Mouse (Mus musculus) midbrain, embryonic 12.5 days (tissue): ENCODE results near the gene Fadd. TPM values are rescaled to one million over a fixed set of nuclear protein-coding genes. Genes with fewer than 3 reads are reported as not detected.

ENCODE experiments used
- ATAC-seq: fragments of 200-750 bp; cut with Nextera tagmentation; 2 replicates; pipeline ENCODE4 v1.8.0; 2017; ENCODE audit warnings: low read depth, moderate TSS enrichment, moderate library complexity; ENCODE audit not compliant: low FRiP score
- H3K27ac ChIP-seq: fragments of 300-500 bp; sonication (generic); replicated peaks from 2 replicates; pipeline ENCODE4 v1.5.1; 2016; ENCODE audit warnings: mild to moderate bottlenecking
- H3K27me3 ChIP-seq: fragments of 300-500 bp; sonication (generic); 2 replicates; pipeline ENCODE4 v1.6.1; 2016; ENCODE audit warnings: mild to moderate bottlenecking
- H3K36me3 ChIP-seq: fragments of 300-500 bp; sonication (generic); 2 replicates; pipeline ENCODE4 v1.6.1; 2016
- H3K4me1 ChIP-seq: fragments of 300-500 bp; sonication (generic); 2 replicates; pipeline ENCODE4 v1.6.1; 2016
- H3K4me2 ChIP-seq: fragments of 300-500 bp; sonication (generic); replicated peaks from 2 replicates; pipeline ENCODE4 v1.6.1; 2016; ENCODE audit warnings: mild to moderate bottlenecking, moderate library complexity
- H3K4me3 ChIP-seq: fragments of 300-500 bp; sonication (generic); 2 replicates; pipeline ENCODE4 v1.5.1; 2016; ENCODE audit warnings: mild to moderate bottlenecking
- H3K9ac ChIP-seq: fragments of 300-500 bp; sonication (generic); replicated peaks from 2 replicates; pipeline ENCODE4 v1.6.1; 2016; ENCODE audit warnings: mild to moderate bottlenecking, moderate library complexity
- H3K9me3 ChIP-seq: fragments of 300-500 bp; sonication (generic); 2 replicates; pipeline ENCODE4 v1.6.1; 2016; ENCODE audit warnings: mild to moderate bottlenecking
- WGBS: fragments of 180-500 bp; shearing (Covaris S2); methylation state at CpG from one replicate; pipeline ENCODE4 v1.1.7; 2016; 5-methylcytosine and 5-hydroxymethylcytosine counted together
- polyA plus RNA-seq: library from polyadenylated mRNA; unstranded; fragments of >200 nt; fragmentation: Nextera tagmentation; extraction: Ambion mirVana; gene quantifications from 2 replicates; pipeline ENCODE4 v1.2.1, GENCODE M21; 2016

Gene Fadd
- polyA plus RNA-seq, 1 experiment from 2014 or later, result 7.9 TPM

DNA sequence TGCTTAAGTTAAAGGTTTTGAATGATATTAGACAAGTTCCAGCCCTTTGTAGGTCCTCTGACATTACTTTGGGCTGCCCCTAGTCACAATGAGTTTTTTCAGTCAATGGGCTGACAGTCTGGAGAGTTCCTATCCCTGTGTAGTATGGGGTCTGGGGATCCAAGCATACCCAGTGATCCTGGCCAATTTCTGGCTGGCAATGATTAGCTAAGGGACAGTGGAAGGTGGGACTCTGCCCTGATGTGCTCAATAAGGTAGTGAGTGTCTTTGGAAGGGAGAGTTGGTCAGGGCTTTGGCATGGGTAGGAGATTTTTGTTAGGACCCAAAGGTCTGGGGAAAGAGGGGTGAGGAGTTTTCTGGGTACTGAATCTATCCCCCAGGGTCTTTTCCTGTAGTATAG is 10.7 kb downstream of the Fadd start:
- Histone ChIP-seq H3K27me3 (peaks cover 8% of the 10 kb centered on the region; the same call in 1 of the 2 replicates), H3K9me3 (no peaks in the 10 kb centered on the region), H3K27ac (no peak overlapping the region), H3K36me3 (no peaks in the 10 kb centered on the region), H3K4me1 (no peaks in the 10 kb centered on the region), H3K4me3 (no peak overlapping the region), H3K4me2 (no peak overlapping the region), H3K9ac (no peak overlapping the region)
- ATAC-seq, result no peak

DNA sequence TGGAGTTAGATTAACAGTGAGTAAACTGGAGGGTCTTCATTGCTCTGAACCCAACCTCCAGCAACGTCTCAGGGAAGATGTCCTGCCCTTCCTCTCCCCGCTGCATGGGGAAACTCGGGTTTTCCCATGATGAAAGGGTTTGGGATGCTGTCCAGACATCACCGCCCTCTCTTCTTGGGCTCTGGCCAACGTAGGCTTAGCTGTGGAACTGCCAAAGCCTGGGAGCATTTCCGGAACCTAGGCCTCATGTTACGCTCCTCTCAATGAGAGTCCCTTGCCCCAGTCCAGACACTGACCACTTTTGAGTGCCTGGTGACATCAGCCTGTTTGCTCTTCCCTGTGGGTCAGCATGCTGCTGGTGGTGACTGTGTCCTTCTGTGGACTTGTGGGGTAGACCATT is 12.8 kb downstream of the Fadd start:
- no peak overlapping the region for H3K27ac ChIP-seq
- H3K9me3 ChIP-seq, result no peaks in the 10 kb centered on the region
- H3K36me3 ChIP-seq, result no peaks in the 10 kb centered on the region
- H3K4me1 ChIP-seq, result no peaks in the 10 kb centered on the region
- peaks cover 22% of the 10 kb centered on the region; the same call in 1 of the 2 replicates for H3K27me3 ChIP-seq
- WGBS, result 91% methylated on average over 7 of the region's 7 CpGs
- H3K4me3 ChIP-seq, result no peak overlapping the region
- no peak for ATAC-seq
- no peak overlapping the region for H3K4me2 ChIP-seq
- no peak overlapping the region for H3K9ac ChIP-seq

DNA sequence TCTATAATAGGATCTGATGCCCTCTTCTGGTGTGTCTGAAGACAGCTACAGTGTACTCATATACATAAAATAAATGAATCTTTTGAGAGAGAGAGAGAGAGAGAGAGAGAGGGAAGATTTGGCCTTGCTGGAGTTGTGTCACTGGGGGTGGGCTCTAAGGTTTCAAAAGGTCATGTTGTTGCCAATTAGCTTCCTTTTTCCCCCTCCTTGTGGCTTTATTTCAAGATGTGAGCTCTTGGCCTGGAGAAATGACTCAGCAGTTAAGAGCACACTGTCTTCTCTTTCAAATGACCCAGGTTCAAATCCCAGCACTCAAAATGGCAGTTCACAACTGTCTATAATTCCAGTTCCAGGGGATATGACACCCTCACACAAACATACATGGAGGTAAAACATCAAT is 14.2 kb downstream of the Fadd start:
- no peak for ATAC-seq
- Histone ChIP-seq H3K27ac (no peak overlapping the region), H3K4me3 (no peak overlapping the region), H3K9ac (no peak overlapping the region), H3K4me2 (no peak overlapping the region), H3K4me1 (no peaks in the 10 kb centered on the region), H3K27me3 (peaks cover 33% of the 10 kb centered on the region), H3K9me3 (no peaks in the 10 kb centered on the region), H3K36me3 (no peaks in the 10 kb centered on the region)

DNA sequence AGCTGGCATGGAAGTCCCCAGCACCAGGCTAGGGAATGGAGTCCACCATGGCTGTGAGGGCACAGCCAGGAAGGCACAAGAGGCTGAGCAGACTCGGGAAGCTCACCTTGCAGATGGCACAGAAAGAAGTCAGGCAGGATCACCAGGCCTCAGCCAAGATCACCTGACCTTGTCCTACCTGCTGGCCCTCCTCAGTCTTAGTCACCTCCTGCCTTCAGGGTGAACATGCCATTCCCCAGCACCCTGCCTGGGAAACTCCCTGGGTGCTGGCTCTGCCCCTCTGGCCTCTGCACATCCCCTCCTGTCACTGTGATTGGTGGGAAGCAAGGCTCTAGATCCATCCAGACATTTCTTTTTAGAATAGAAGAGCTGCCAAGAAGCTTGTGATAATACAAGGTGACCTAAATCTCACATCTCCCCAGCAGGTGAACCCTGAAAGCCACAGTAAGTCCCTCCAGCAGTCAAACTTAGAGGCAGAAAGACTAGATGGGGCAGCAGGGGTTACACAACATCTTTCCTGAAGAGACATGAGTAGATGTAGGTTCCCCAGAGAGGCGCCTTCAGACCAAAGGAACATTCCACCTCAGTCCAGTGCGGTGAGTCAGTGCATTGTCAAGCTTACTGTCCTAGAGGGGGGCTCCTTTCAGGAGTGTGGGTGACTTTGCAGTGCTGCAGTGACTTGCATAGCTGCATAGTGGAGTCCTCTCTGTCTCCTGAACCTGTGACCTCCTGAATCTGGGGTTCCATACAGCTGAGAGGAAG is 15.2 kb downstream of the Fadd start:
- Histone ChIP-seq H3K9me3 (no peaks in the 10 kb centered on the region), H3K27ac (no peak overlapping the region), H3K4me2 (no peak overlapping the region), H3K4me1 (peaks cover 2% of the 10 kb centered on the region; the same call in 1 of the 2 replicates), H3K27me3 (peaks cover 33% of the 10 kb centered on the region), H3K36me3 (no peaks in the 10 kb centered on the region), H3K9ac (no peak overlapping the region), H3K4me3 (no peak overlapping the region)
- no peak for ATAC-seq
- WGBS, result 66% methylated on average over 3 of the region's 3 CpGs

DNA sequence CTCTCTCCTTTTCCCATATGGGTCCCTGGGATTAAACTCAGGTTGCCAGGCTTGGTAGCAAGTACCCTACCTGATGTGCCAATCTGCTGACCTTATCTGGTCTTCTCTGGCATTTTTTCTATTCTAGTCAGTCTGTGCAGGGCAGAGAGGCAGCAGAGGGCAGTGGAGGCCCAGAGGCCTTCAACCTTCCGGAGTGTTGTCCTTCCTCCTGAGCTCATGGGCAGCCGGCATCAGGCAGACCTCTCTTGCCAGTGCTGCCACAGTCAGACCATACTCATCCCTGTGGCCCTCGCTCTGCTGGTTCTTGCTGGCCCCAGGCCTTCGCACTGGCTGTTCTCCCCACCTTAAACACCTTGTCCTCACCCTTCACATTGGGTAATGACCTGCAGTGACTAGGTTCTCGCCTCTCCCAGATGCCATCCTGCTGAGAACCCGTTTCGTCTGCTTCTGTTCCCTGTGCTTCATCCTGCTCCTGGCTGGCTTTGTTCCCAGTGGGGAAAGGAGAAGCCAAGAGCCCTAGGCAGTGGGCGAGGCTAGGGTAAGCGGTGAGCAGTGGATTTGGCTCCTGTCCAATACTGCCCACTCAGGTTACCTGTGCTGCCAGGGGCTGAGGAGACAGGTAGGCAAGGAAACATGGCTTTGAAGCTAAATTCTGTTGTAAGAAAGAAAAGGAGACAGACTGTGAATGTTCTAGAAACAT is 18.7 kb downstream of the Fadd start:
- no peaks in the 10 kb centered on the region for H3K9me3 ChIP-seq
- ATAC-seq, result no peak
- peaks cover 4% of the 10 kb centered on the region; the same call in 1 of the 2 replicates for H3K4me1 ChIP-seq
- no peak overlapping the region for H3K9ac ChIP-seq
- H3K4me3 ChIP-seq, result no peak overlapping the region
- 63% methylated on average over 9 of the region's 9 CpGs for WGBS
- H3K36me3 ChIP-seq, result no peaks in the 10 kb centered on the region
- H3K4me2 ChIP-seq, result no peak overlapping the region
- no peak overlapping the region for H3K27ac ChIP-seq
- H3K27me3 ChIP-seq, result peaks cover 33% of the 10 kb centered on the region

DNA sequence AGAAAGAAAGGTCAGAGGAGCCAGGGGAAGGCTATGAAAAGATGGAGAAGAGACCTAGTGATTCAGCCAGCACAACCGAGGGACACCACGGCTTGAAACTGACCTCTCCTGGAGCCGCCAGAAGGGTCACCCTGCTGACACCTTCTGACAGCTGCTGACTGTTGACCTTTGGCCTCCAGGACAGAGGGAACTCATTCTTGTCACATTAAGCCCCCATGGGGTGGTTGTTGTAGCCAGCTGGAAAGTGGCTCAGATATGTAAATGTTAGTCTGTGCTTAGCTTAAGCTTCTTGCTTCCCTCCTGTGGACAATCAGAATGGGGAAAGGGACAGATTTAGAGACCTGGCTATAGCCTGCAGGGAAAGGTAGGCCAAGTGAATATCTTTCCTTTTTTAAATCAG is 20.2 kb downstream of the Fadd start:
- H3K4me2 ChIP-seq, result no peak overlapping the region
- ATAC-seq, result no peak
- no peaks in the 10 kb centered on the region for H3K9me3 ChIP-seq
- no peaks in the 10 kb centered on the region for H3K36me3 ChIP-seq
- WGBS, result 3% methylated on average over 3 of the region's 3 CpGs
- H3K27ac ChIP-seq, result no peak overlapping the region
- peaks cover 4% of the 10 kb centered on the region; the same call in 1 of the 2 replicates for H3K4me1 ChIP-seq
- H3K9ac ChIP-seq, result no peak overlapping the region
- peaks cover 28% of the 10 kb centered on the region for H3K27me3 ChIP-seq
- no peak overlapping the region for H3K4me3 ChIP-seq

DNA sequence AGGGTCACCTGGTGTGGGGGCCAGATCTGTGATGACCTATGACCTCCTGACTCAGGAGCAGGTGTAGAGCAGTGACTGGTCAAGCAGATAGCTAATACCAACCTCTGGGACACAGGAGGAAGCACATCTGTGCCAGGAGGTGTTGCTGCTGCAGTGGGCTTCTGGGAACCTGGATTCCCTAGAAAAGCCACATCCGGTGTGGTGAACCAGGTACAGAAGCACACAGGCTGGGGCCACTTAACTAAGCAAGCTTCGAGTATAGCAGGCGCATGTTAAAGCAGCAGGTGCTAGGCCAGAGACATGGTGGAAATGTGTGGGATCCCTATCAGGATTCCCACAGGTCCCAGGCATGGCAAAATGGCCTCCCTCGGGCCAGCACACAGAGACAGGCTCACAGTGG is 21.7 kb downstream of the Fadd start:
- ATAC-seq, result no peak

DNA sequence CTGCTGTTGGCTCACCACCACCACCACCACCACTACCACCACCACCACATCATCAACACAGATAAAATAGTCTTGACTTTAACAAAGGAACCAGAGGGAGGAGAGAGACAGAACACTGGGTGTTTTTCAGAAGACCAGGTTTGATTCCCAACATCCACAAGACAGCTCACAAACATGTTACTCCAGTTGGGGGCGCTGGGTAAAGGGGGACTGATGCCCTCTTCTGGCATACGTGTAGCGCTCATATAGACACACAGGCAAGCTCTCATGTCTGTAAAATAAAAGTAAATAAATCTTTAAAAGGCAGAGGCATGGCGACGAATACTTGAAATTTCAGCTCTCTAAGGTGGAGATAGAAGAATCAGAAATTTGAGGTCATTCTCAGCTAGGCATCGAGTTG is 23.7 kb downstream of the Fadd start:
- ATAC-seq, result no peak
- Histone ChIP-seq H3K9ac (no peak overlapping the region), H3K4me3 (no peak overlapping the region), H3K4me2 (no peak overlapping the region), H3K27ac (no peak overlapping the region), H3K36me3 (no peaks in the 10 kb centered on the region), H3K27me3 (peaks cover 21% of the 10 kb centered on the region), H3K9me3 (no peaks in the 10 kb centered on the region), H3K4me1 (peaks cover 7% of the 10 kb centered on the region; the same call in 1 of the 2 replicates)
- 53% methylated on average over 6 of the region's 6 CpGs for WGBS

More for the DNA sequence above, 21.7 kb downstream of the Fadd start:
- H3K9ac ChIP-seq, result no peak overlapping the region
- no peaks in the 10 kb centered on the region for H3K36me3 ChIP-seq
- H3K27ac ChIP-seq, result no peak overlapping the region
- peaks cover 4% of the 10 kb centered on the region; the same call in 1 of the 2 replicates for H3K4me1 ChIP-seq
- no peak overlapping the region for H3K4me3 ChIP-seq
- H3K27me3 ChIP-seq, result peaks cover 30% of the 10 kb centered on the region
- H3K4me2 ChIP-seq, result no peak overlapping the region
- WGBS, result 83% methylated on average over 4 of the region's 4 CpGs
- no peaks in the 10 kb centered on the region for H3K9me3 ChIP-seq

DNA sequence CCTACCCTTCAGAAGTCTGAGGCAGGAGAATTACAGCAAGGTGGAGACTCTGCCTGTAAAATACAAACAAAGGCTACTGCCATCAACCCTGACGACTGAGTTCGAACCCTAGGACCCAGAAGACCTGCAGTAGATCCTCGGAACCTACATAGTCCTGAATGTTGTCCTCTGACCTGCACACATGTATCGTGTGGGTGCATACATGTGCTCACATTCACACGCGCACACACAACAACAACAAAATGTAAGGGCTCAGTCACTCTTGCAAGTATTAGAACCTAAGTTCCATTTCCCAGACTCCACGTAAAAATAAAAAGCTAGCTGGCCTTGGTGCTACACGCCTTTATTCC is 28.2 kb downstream of the Fadd start:
- peaks cover 31% of the 10 kb centered on the region for H3K36me3 ChIP-seq
- WGBS, result 29% methylated on average over 8 of the region's 8 CpGs
- peak overlapping the region; percentile 75 for H3K4me3 ChIP-seq
- peaks cover 25% of the 10 kb centered on the region for H3K4me1 ChIP-seq
- H3K9me3 ChIP-seq, result no peaks in the 10 kb centered on the region
- H3K27me3 ChIP-seq, result peaks cover 18% of the 10 kb centered on the region
- peak overlapping the region; percentile 83 for H3K4me2 ChIP-seq
- ATAC-seq, result peak; percentile 65; the same call in 1 of the 2 replicates
- H3K27ac ChIP-seq, result peak overlapping the region; percentile 64
- peak overlapping the region; percentile 92 for H3K9ac ChIP-seq

DNA sequence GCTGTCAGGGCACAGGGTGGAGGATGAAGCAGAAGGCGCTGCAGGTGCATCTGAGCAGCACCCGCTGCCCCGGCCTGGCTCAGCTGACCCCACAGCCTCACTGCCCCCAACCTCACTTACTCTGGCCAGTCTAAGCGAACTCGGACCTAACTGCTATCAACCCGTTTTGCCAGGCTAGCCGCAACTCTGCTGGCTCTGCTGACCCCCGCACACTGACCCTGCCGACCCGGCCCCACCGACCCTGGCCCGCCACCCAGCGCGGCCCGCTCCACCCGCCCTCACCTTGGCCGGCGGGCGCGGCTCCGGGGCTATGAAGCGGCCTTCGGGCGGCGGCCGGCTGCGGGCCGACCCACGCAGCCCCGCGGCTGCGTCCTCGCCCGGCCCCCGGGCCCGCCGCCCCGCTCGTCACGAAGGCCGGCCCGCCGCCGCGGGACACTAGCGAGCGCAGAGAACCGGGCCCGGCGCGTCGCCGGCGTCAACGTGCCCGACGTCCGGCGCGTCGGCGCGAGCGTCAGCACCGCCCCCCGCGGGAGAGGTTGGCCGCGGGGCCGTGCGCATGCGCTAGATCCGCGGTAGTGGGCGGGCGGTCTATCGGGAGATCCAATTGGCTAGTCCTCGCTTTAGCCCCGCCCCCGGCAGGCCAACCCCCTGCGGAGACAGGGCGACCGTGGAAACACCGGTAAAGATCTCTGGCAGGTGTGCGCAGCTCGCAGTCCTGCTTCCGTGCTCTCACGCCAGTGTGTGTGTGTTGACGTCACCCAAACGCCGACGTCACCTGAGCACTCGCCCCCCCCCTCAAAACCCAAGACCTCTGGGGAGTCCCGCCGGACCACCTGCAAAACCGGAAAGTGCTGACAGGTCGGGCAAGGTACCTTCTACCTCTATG is 28.8 kb downstream of the Fadd start, which contains the start of gene Ppfia1:
TSS of gene Ppfia1 (minus strand) at position 493 of the 886 bp plus-strand sequence.
- Histone ChIP-seq H3K36me3 (peaks cover 35% of the 10 kb centered on the region), H3K4me1 (peaks cover 25% of the 10 kb centered on the region), H3K4me2 (peak within 1 kb of the TSS; percentile 83), H3K9me3 (no peaks in the 10 kb centered on the region), H3K9ac (peak within 1 kb of the TSS; percentile 92), H3K4me3 (peak within 1 kb of the TSS; percentile 75), H3K27me3 (peaks cover 18% of the 10 kb centered on the region), H3K27ac (peak within 1 kb of the TSS; percentile 64)
- WGBS, result under 1% methylated on average over 97 of the region's 97 CpGs
- ATAC-seq, result peak; percentile 91

DNA sequence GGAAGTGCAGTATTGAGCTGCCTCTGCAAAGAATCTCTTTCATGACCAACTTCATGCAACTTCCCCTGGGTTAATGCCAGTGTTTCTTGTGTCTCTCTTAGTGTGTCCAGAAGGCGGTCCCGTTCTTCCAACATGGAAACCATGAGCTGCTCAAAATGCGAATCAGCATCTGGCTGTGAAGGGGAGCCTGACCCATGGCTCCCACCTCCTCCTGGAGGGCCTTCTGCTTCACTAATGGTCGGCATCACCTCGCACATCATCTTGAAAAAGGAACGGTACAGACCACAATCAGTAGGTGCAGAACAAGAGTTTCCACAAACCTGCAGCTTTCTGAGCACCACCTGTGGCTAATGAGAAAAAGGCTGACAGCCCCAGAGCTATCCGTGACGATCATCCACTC is 30.0 kb downstream of the Fadd start:
- H3K4me3 ChIP-seq, result peak overlapping the region; percentile 75
- WGBS, result 88% methylated on average over 8 of the region's 8 CpGs
- H3K4me1 ChIP-seq, result peaks cover 25% of the 10 kb centered on the region
- no peaks in the 10 kb centered on the region for H3K9me3 ChIP-seq
- H3K27me3 ChIP-seq, result peaks cover 18% of the 10 kb centered on the region
- H3K4me2 ChIP-seq, result peak overlapping the region; percentile 83
- peaks cover 38% of the 10 kb centered on the region for H3K36me3 ChIP-seq
- ATAC-seq, result no peak
- H3K27ac ChIP-seq, result no peak overlapping the region
- peak overlapping the region; percentile 92 for H3K9ac ChIP-seq

DNA sequence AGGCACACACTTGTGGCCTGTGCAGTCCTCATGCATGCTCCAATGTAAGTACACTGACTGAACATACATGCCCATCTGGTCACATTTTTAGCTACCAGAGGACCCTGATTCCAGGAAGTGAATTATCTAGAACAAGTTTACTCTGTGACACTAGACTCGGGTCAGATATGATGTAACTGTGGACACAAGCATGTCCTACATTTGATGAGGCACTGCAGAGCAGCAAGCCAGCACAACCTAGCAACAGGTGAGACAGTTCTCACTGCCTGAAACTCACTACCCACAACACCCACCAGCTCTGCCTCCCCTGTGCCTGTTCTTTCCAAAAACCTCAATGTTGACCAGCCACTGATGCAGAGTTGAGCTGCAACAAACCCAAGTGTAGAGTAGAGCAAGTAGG is 31.5 kb downstream of the Fadd start:
- no peak overlapping the region for H3K9ac ChIP-seq
- H3K9me3 ChIP-seq, result no peaks in the 10 kb centered on the region
- H3K27me3 ChIP-seq, result peaks cover 12% of the 10 kb centered on the region
- H3K4me1 ChIP-seq, result peaks cover 26% of the 10 kb centered on the region
- H3K36me3 ChIP-seq, result peaks cover 42% of the 10 kb centered on the region
- no peak overlapping the region for H3K4me3 ChIP-seq
- H3K27ac ChIP-seq, result no peak overlapping the region
- ATAC-seq, result no peak
- WGBS, result 100% methylated on average over 1 of the region's 1 CpGs
- H3K4me2 ChIP-seq, result no peak overlapping the region
